In the genomic region with DNA sequence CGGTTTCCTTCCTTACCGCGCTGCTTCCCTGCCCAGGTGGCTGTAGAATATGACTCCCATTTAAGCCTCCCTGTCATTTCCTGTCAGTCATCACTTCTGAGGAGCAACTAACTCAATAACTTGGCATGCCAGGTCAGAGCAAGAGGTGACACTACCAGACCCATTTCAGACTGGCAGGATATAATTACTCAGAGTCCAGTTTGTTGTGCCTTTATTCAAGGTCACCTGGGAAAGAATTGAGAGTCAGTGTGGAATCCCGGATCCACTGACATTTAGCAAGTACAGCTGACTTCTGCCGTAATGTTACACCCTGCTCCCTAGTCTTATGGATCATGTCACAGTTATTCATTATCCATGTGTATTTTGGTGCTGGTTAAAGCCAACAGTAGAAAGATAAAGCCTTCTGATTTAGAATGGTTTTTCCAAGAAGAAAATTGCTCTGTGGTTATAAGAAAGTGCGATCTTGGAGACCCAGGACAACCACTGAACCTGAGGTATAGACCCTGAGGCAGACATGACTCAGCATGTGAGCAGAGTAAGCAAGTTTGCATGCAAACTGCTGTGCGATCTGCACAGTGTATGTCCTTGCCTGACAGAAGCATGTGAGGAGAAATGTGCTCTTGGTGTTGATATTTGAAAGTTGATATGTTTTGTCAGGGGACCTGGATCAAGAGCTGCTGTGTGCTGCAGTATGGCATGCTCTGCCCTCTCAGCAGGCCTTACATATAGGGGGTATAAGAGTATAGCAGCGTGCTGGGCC, we compare ENCODE assay signal across 8 mouse cellular contexts. TPM values are rescaled to one million over a fixed set of nuclear protein-coding genes. Genes with fewer than 3 reads are reported as not detected.
DNase-seq lines count a peak whose midpoint lies in the region; ATAC-seq and TF ChIP-seq lines count a peak whose summit lies in the region.

No protein-coding gene starts in this region.

- intact Hi-C loops in gastrocnemius, adult 2 months (cut with DNase I) = no loop called here
- intact Hi-C loops in gastrocnemius, postnatal 36 days (cut with DNase I) = loop anchor here (5.0 kb wide), 1 partner anchor 57 kb away; a partner anchor contains a TSS
- intact Hi-C loops in left cerebral cortex, postnatal 10 days (cut with DNase I) = no loop called here

- H3K27ac ChIP-seq in gastrocnemius, adult 2 months = peak overlapping the region; percentile 89
- H3K27ac ChIP-seq in forebrain, embryonic 14.5 days (ENCODE audit: low read depth, low read length) = no peak overlapping the region
- H3K27ac ChIP-seq in limb, embryonic 14.5 days (replicated peaks; ENCODE audit: low read depth, low read length) = no peak overlapping the region
- H3K27ac ChIP-seq in stomach, embryonic 15.5 days = peak overlapping the region; percentile 12; the same call in 1 of the 2 replicates

- no peak for TF ChIP-seq CTCF in gastrocnemius, adult 2 months (IDR thresholded peaks at IDR 0.05)
- no peak for TF ChIP-seq CTCF in G1E (IDR thresholded peaks at IDR 0.05; ENCODE audit: low read depth, low read length)

- peak overlapping the region; percentile 84 for H3K4me2 ChIP-seq in forebrain, embryonic 14.5 days (ENCODE audit: low read length)
- H3K4me2 ChIP-seq in limb, embryonic 14.5 days (replicated peaks; ENCODE audit: low read depth, low read length, severe bottlenecking) = peak overlapping the region; percentile 85
- peak overlapping the region; percentile 71 for H3K4me2 ChIP-seq in stomach, embryonic 15.5 days

- 69% methylated on average over 8 of the region's 8 CpGs for WGBS in forebrain, embryonic 14.5 days
- WGBS in limb, embryonic 14.5 days = 54% methylated on average over 8 of the region's 8 CpGs
- 43% methylated on average over 8 of the region's 8 CpGs for WGBS in stomach, embryonic 15.5 days

- H3K9me3 ChIP-seq in G1E (replicated peaks) = no peaks in the 10 kb centered on the region
- H3K9me3 ChIP-seq in forebrain, embryonic 14.5 days (replicated peaks; ENCODE audit: control insufficient read depth, low read length) = no peaks in the 10 kb centered on the region
- no peaks in the 10 kb centered on the region for H3K9me3 ChIP-seq in limb, embryonic 14.5 days (ENCODE audit: control insufficient read depth, low read length)
- no peaks in the 10 kb centered on the region for H3K9me3 ChIP-seq in stomach, embryonic 15.5 days

- H3K4me1 ChIP-seq in G1E (ENCODE audit: insufficient read depth, low read depth, low read length) = peaks cover 57% of the 10 kb centered on the region
- peaks cover 14% of the 10 kb centered on the region for H3K4me1 ChIP-seq in forebrain, embryonic 14.5 days (ENCODE audit: control insufficient read depth, insufficient read depth, low read length)
- H3K4me1 ChIP-seq in limb, embryonic 14.5 days (ENCODE audit: control insufficient read depth, insufficient read depth, low read length) = peaks cover 14% of the 10 kb centered on the region
- peaks cover 18% of the 10 kb centered on the region for H3K4me1 ChIP-seq in stomach, embryonic 15.5 days

- peaks cover 24% of the 10 kb centered on the region for H3K36me3 ChIP-seq in G1E (replicated peaks)
- no peaks in the 10 kb centered on the region for H3K36me3 ChIP-seq in forebrain, embryonic 14.5 days (ENCODE audit: control insufficient read depth, insufficient read depth, low read length)
- H3K36me3 ChIP-seq in limb, embryonic 14.5 days (ENCODE audit: control insufficient read depth, insufficient read depth, low read length) = no peaks in the 10 kb centered on the region
- no peaks in the 10 kb centered on the region for H3K36me3 ChIP-seq in stomach, embryonic 15.5 days

- peak; percentile 50 for ATAC-seq in G1E (ENCODE audit: extremely low read depth, insufficient number of reproducible peaks, low FRiP score, poor library complexity, severe bottlenecking)
- no peak for ATAC-seq in forebrain, embryonic 14.5 days
- ATAC-seq in limb, embryonic 14.5 days (ENCODE audit: low FRiP score, low read depth) = no peak
- no peak for ATAC-seq in stomach, embryonic 15.5 days (ENCODE audit: insufficient read depth, low FRiP score, low read depth)

- H3K4me3 ChIP-seq in gastrocnemius, adult 2 months = peak overlapping the region; percentile 98
- H3K4me3 ChIP-seq in G1E (ENCODE audit: low read depth, low read length) = peak overlapping the region; percentile 92
- H3K4me3 ChIP-seq in forebrain, embryonic 14.5 days (ENCODE audit: low read depth, low read length) = peak overlapping the region; percentile 75
- peak overlapping the region; percentile 76 for H3K4me3 ChIP-seq in limb, embryonic 14.5 days (replicated peaks; ENCODE audit: low read length)
- peak overlapping the region; percentile 81 for H3K4me3 ChIP-seq in stomach, embryonic 15.5 days (replicated peaks)

- no peak overlapping the region; the same call in 1 of the 2 replicates for H3K9ac ChIP-seq in forebrain, embryonic 14.5 days (ENCODE audit: low read length)
- H3K9ac ChIP-seq in limb, embryonic 14.5 days (ENCODE audit: low read depth, low read length, severe bottlenecking) = no peak overlapping the region
- H3K9ac ChIP-seq in stomach, embryonic 15.5 days = no peak overlapping the region

- no peak for DNase-seq in gastrocnemius, adult 2 months
- DNase-seq in gastrocnemius, postnatal 36 days = no peak
- DNase-seq in G1E (ENCODE audit: low spot score) = peak; percentile 30
- DNase-seq in forebrain, embryonic 14.5 days (ENCODE audit: low spot score) = no peak
- peak; percentile 8 for DNase-seq in limb, embryonic 14.5 days (ENCODE audit: low spot score)
- no peak for DNase-seq in layer of hippocampus, postnatal 14 days (ENCODE audit: low spot score in 2 of 2)
- no peak for DNase-seq in left cerebral cortex, postnatal 10 days (ENCODE audit: extremely low spot score in 1 of 2, low spot score in 2 of 2)

- H3K27me3 ChIP-seq in G1E (ENCODE audit: insufficient read depth, low read length) = no peaks in the 10 kb centered on the region
- H3K27me3 ChIP-seq in forebrain, embryonic 14.5 days (replicated peaks; ENCODE audit: control insufficient read depth, insufficient read depth, low read length) = no peaks in the 10 kb centered on the region
- H3K27me3 ChIP-seq in limb, embryonic 14.5 days (ENCODE audit: control insufficient read depth, insufficient read depth, low read length) = 0 out of 2 replicates have a peak, but pooled peaks cover 4% of the 10 kb centered on the region
- no peaks in the 10 kb centered on the region for H3K27me3 ChIP-seq in stomach, embryonic 15.5 days (replicated peaks)

- no peak for TF ChIP-seq POLR2A in limb, embryonic 14.5 days (IDR thresholded peaks at IDR 0.05; ENCODE audit: borderline replicate concordance, extremely low read depth, insufficient read depth, insufficient read length)

RNA-seq across cellular contexts. Expression of a gene that starts 1.7 kb away (rescaled TPM):
- total RNA-seq in gastrocnemius, adult 2 months (2021) = 1 to 10 TPM; 2.6 to 2.8 TPM
- total RNA-seq in gastrocnemius, postnatal 36 days (2021) = 1 to 10 TPM; 3.4 to 3.9 TPM
- 33.7 and 37.8 TPM in 2 replicates for total RNA-seq in G1E (2014; fragmentation: Nextera tagmentation)
- 10.2 and 13.2 TPM in 2 replicates for total RNA-seq in G1E (2017)
- 22.4 and 26.8 TPM in 2 replicates for polyA plus RNA-seq in G1E (2012)
- 6.7 and 7.2 TPM in 2 replicates for polyA plus RNA-seq in forebrain, embryonic 14.5 days (2014; fragmentation: Nextera tagmentation; extraction: Ambion mirVana)
- 9.7 and 12.2 TPM in 2 replicates for polyA plus RNA-seq in limb, embryonic 14.5 days (2012; rRNA removed)
- 9.1 and 10.0 TPM in 2 replicates for polyA plus RNA-seq in limb, embryonic 14.5 days (2014; fragmentation: Nextera tagmentation; extraction: Ambion mirVana)
- polyA plus RNA-seq in stomach, embryonic 15.5 days (2015; fragmentation: Nextera tagmentation; extraction: Ambion mirVana) = 15.5 and 17.1 TPM in 2 replicates
- total RNA-seq in layer of hippocampus, postnatal 14 days (2021) = 10 to 100 TPM in 1 of 2 experiments, 1 to 10 TPM in 1; 9.8 to 10.8 TPM
- total RNA-seq in left cerebral cortex, postnatal 10 days (2021) = 10 to 100 TPM in 1 of 2 experiments, 1 to 10 TPM in 1; 9.0 to 12.6 TPM

RNA-seq across cellular contexts. Expression of a gene that starts 24.8 kb away (rescaled TPM):
- 10 to 100 TPM; 11.2 to 11.8 TPM for total RNA-seq in gastrocnemius, adult 2 months (2021)
- 1 to 10 TPM; 8.8 to 9.1 TPM for total RNA-seq in gastrocnemius, postnatal 36 days (2021)
- total RNA-seq in G1E (2014; fragmentation: Nextera tagmentation) (17.4 and 17.6 TPM in 2 replicates), G1E (2017) (18.2 and 24.9 TPM in 2 replicates)
- polyA plus RNA-seq in G1E (2012) = 1.9 and 2.9 TPM in 2 replicates
- 20.8 and 23.9 TPM in 2 replicates for polyA plus RNA-seq in forebrain, embryonic 14.5 days (2014; fragmentation: Nextera tagmentation; extraction: Ambion mirVana)
- 2.0 and 4.1 TPM in 2 replicates for polyA plus RNA-seq in limb, embryonic 14.5 days (2012; rRNA removed)
- 5.9 and 7.3 TPM in 2 replicates for polyA plus RNA-seq in limb, embryonic 14.5 days (2014; fragmentation: Nextera tagmentation; extraction: Ambion mirVana)
- polyA plus RNA-seq in stomach, embryonic 15.5 days (2015; fragmentation: Nextera tagmentation; extraction: Ambion mirVana) = 9.4 and 10.7 TPM in 2 replicates
- total RNA-seq in layer of hippocampus, postnatal 14 days (2021) = 10 to 100 TPM; 18.7 to 19.8 TPM
- total RNA-seq in left cerebral cortex, postnatal 10 days (2021) = 10 to 100 TPM; 21.1 to 21.7 TPM

RNA-seq across cellular contexts. Expression of a gene that starts 53.4 kb away (rescaled TPM):
- 1 to 10 TPM; 1.4 TPM for total RNA-seq in gastrocnemius, adult 2 months (2021)
- total RNA-seq in gastrocnemius, postnatal 36 days (2021) = 1 to 10 TPM; 2.1 TPM
- total RNA-seq in G1E (2014; fragmentation: Nextera tagmentation) (20.4 and 42.2 TPM in 2 replicates), G1E (2017) (66.3 and 80.5 TPM in 2 replicates)
- polyA plus RNA-seq in G1E (2012) = 2.1 and 2.5 TPM in 2 replicates
- polyA plus RNA-seq in forebrain, embryonic 14.5 days (2014; fragmentation: Nextera tagmentation; extraction: Ambion mirVana) = 43.1 and 45.6 TPM in 2 replicates
- polyA plus RNA-seq in limb, embryonic 14.5 days (2012; rRNA removed) = 18.0 and 22.1 TPM in 2 replicates
- polyA plus RNA-seq in limb, embryonic 14.5 days (2014; fragmentation: Nextera tagmentation; extraction: Ambion mirVana) = 31.2 and 34.4 TPM in 2 replicates
- polyA plus RNA-seq in stomach, embryonic 15.5 days (2015; fragmentation: Nextera tagmentation; extraction: Ambion mirVana) = 31.2 and 38.9 TPM in 2 replicates
- 10 to 100 TPM; 17.0 to 21.9 TPM for total RNA-seq in layer of hippocampus, postnatal 14 days (2021)
- total RNA-seq in left cerebral cortex, postnatal 10 days (2021) = 10 to 100 TPM; 21.9 to 24.8 TPM

RNA-seq across cellular contexts. Expression of a gene that starts 56.7 kb away (rescaled TPM):
- 10 to 100 TPM; 26.5 to 28.0 TPM for total RNA-seq in gastrocnemius, adult 2 months (2021)
- total RNA-seq in gastrocnemius, postnatal 36 days (2021) = 10 to 100 TPM; 20.1 to 24.5 TPM
- total RNA-seq in G1E (2014; fragmentation: Nextera tagmentation) = 25.7 and 30.6 TPM in 2 replicates
- total RNA-seq in G1E (2017) = 25.9 and 33.4 TPM in 2 replicates
- polyA plus RNA-seq in G1E (2012) = 1.8 and 2.2 TPM in 2 replicates
- 27.5 and 28.5 TPM in 2 replicates for polyA plus RNA-seq in forebrain, embryonic 14.5 days (2014; fragmentation: Nextera tagmentation; extraction: Ambion mirVana)
- polyA plus RNA-seq in limb, embryonic 14.5 days (2012; rRNA removed) = 14.1 and 18.1 TPM in 2 replicates
- polyA plus RNA-seq in limb, embryonic 14.5 days (2014; fragmentation: Nextera tagmentation; extraction: Ambion mirVana) = 30.0 and 31.6 TPM in 2 replicates
- polyA plus RNA-seq in stomach, embryonic 15.5 days (2015; fragmentation: Nextera tagmentation; extraction: Ambion mirVana) = 28.4 and 29.3 TPM in 2 replicates
- 10 to 100 TPM; 27.6 to 29.2 TPM for total RNA-seq in layer of hippocampus, postnatal 14 days (2021)
- total RNA-seq in left cerebral cortex, postnatal 10 days (2021) = 10 to 100 TPM; 26.0 to 30.2 TPM

Comparison
In these comparisons a context has a peak if more than half of its experiments do, and no peak if none do; other contexts are left out.
1. DNase-seq: peak in G1E (single experiment) and limb, embryonic 14.5 days (single experiment); none in gastrocnemius, adult 2 months (single experiment), gastrocnemius, postnatal 36 days (0 of 2), forebrain, embryonic 14.5 days (single experiment), layer of hippocampus, postnatal 14 days (0 of 2) and left cerebral cortex, postnatal 10 days (0 of 2).
2. H3K27ac ChIP-seq: peak in gastrocnemius, adult 2 months (single experiment) and stomach, embryonic 15.5 days (single experiment); none in forebrain, embryonic 14.5 days (single experiment) and limb, embryonic 14.5 days (single experiment).
3. RNA of a gene that starts 53.4 kb away (total RNA-seq): 20.4 to 80.5 TPM in G1E, 21.9 to 24.8 TPM in left cerebral cortex, postnatal 10 days and 17.0 to 21.9 TPM in layer of hippocampus, postnatal 14 days; 2.1 TPM in gastrocnemius, postnatal 36 days and 1.4 TPM in gastrocnemius, adult 2 months; every median in the first group is over 4 times any median in the second.
4. Peak in every context shown above with its lines, with median percentiles within 50 percentile points of each other: H3K4me3 ChIP-seq and H3K4me2 ChIP-seq.